Mouse (Mus musculus): ENCODE data around the gene Stx16. TPM values are rescaled to one million over a fixed set of nuclear protein-coding genes. Genes with fewer than 3 reads are reported as not detected.

Stx16 gene
- polyA plus RNA-seq (2016; fragmentation: Nextera tagmentation; extraction: Ambion mirVana), result 10.5 and 11.2 TPM in 2 replicates

DNA sequence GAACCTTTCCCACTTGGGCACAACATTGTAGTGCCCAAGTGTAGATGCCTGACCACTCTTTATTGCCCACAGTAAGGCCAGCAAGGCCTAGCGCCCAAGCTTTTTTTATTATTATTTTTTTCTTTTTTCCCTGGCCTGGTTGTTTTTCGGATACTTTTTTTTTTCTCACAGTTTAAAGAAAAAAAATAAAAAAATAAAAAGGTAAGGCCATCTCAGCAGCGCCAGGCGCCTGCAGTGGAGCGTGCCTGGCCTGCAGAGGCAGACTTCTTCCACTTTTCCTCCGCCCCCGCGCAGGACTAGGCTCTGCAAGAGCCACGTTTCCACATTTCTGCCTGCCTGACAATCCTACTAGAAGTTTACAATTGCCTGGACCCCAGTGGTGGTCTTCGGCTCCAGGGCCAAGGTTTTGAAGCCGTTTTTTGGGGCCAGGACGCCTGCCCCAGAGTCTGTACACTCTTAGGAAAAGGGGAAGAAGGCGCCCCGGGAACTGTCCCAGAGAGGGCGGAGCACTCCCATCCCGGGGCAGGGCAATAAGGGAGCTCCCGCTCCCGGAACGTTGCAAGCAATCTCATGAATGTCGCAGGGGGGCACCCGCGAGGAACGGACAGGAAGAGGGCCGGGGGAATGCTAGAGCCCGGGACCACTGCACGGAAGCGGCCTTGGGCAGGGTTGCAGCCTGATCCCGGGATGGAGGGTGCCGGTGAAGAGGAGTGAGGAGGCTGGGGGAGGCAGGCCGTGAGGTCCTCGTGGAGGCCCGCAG lies at the start of gene Stx16:
TSS of gene Stx16 (plus strand) at position 636 of the 760 bp plus-strand sequence.
- H3K9ac ChIP-seq, result peak within 1 kb of the TSS; percentile 93
- H3K4me2 ChIP-seq, result peak within 1 kb of the TSS; percentile 99
- 1% methylated on average over 32 of the region's 32 CpGs for WGBS
- H3K9me3 ChIP-seq (replicated peaks), result no peaks in the 10 kb centered on the region
- peaks cover 27% of the 10 kb centered on the region for H3K4me1 ChIP-seq (replicated peaks)
- no peaks in the 10 kb centered on the region for H3K27me3 ChIP-seq (replicated peaks)
- peak within 1 kb of the TSS; percentile 96 for H3K27ac ChIP-seq (ENCODE audit: poor library complexity, severe bottlenecking)
- H3K36me3 ChIP-seq, result no peaks in the 10 kb centered on the region
- H3K4me3 ChIP-seq, result peak within 1 kb of the TSS; percentile 91
- peak; percentile 95 for ATAC-seq (ENCODE audit: insufficient number of reproducible peaks, low FRiP score)

DNA sequence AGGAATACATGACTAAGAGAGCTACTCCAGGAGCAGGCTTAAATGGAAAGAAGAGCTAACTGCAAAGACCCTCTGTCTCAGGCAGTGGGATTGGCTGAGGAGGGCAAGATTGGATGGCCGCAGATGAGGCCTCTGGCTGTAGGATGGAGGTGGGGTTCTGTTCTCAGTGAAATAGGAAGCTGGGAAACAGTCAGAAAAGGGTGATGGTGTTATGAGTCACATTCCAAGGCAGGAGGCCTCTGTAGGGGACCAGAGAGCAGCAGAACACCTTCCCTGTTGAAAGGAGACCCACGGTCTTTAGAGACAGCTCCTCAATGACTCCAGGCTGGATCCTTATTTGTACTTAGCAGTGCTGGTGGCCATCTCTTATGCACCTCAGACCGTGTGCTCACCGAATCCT lies 49.7 kb upstream of the Stx16 start:
- Histone ChIP-seq H3K4me3 (no peak overlapping the region), H3K9ac (no peak overlapping the region), H3K4me2 (no peak overlapping the region), H3K27ac (ENCODE audit: poor library complexity, severe bottlenecking) (no peak overlapping the region), H3K27me3 (replicated peaks) (no peaks in the 10 kb centered on the region), H3K9me3 (replicated peaks) (no peaks in the 10 kb centered on the region), H3K36me3 (no peaks in the 10 kb centered on the region), H3K4me1 (replicated peaks) (peaks cover 21% of the 10 kb centered on the region)
- ATAC-seq (ENCODE audit: insufficient number of reproducible peaks, low FRiP score), result no peak
- WGBS, result 42% methylated on average over 4 of the region's 4 CpGs

DNA sequence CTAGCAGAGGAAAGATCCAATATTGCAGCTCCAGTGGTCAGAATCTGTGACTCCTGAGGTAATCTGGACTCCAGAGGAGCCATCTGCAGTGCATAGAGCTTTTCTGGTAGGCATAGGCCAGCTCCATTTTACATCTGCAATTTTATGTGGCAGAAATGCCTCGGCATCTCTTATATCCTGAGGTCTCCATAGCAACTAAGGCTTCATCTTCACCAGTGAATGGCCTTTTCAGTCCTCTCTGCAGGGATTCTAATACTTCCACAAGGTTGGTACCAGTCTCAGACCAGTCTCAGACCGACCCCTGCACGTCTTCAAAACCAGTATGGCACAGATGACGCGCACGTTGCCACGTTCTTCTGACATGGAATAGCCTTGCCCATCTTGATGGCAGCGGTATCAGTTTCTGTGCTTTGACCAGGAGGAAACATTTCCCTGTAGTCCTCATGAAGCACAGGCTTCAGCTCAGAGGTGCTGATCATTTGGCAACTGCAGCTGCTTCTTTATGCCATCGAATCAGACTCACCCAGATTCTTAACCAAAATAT lies 42.8 kb upstream of the Stx16 start:
- Histone ChIP-seq H3K9me3 (replicated peaks) (no peaks in the 10 kb centered on the region), H3K27ac (ENCODE audit: poor library complexity, severe bottlenecking) (no peak overlapping the region), H3K4me2 (no peak overlapping the region), H3K36me3 (no peaks in the 10 kb centered on the region), H3K9ac (no peak overlapping the region), H3K4me3 (no peak overlapping the region), H3K27me3 (replicated peaks) (no peaks in the 10 kb centered on the region), H3K4me1 (replicated peaks) (no peaks in the 10 kb centered on the region)
- 89% methylated on average over 9 of the region's 9 CpGs for WGBS
- ATAC-seq (ENCODE audit: insufficient number of reproducible peaks, low FRiP score), result no peak

DNA sequence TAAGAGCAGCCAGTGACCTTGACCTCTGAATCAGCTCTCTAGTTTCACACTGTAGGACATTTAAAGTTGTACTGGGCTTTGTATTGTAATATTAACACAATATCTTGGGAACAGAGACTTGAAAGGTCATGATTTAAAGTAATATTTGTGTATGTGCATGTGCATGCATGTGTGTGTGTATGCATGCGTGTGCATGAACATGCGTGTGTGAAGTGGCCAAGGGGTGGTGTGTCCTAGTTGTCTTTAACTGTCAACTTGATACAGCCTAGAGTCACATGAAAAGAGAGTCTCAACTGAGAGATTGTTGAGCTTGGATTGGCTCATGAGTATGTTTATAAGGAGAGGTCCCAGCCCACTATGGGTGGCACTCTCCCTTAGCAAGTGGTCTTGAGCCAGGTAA lies 28.5 kb upstream of the Stx16 start:
- no peak overlapping the region for H3K4me3 ChIP-seq
- peaks cover 24% of the 10 kb centered on the region for H3K4me1 ChIP-seq (replicated peaks)

DNA sequence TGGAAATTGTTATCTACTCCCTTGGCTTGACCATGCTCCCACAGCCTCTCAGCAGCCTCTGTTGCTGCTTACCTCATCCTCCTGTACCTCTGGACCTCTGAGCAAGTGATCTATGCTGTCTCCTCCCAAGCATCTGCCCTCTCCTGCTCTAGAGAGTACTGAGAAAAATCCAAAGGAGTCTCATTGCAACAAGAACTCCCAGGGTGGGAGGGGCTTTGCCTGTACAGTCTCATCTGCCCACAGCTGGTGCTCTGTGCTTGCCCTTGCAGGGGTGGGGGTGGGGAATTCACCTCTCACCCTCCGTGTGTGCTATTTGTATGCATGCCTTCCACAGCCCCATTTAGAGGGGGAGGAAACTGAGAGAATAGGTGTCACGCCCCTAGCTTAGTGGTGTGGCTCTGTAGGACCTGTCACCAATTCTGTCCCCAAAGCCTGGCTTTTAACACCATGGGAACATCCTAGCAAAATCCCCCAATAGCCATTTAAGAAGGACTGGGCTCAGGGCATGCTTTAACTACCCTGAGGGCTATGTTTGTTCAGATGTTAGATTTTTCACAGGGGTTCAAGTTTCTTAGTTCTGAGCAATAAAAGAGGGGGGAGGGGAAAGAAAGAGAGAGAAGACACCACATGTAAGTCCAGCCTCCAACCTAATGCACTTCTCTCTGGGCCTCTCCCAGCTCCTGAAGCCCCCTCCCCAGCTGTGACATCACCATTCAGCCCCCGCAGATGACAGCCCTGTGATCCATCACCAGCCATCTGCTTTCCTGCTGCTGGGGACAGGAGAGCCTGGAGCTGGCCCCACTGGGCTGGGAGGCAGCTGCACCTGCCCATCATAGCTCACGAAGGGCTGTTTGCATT lies 26.4 kb upstream of the Stx16 start:
- Histone ChIP-seq H3K36me3 (no peaks in the 10 kb centered on the region), H3K27ac (ENCODE audit: poor library complexity, severe bottlenecking) (no peak overlapping the region), H3K4me3 (no peak overlapping the region), H3K4me1 (replicated peaks) (peaks cover 24% of the 10 kb centered on the region), H3K4me2 (no peak overlapping the region), H3K27me3 (replicated peaks) (peaks cover 15% of the 10 kb centered on the region), H3K9me3 (replicated peaks) (peaks cover 17% of the 10 kb centered on the region), H3K9ac (no peak overlapping the region)
- no peak for ATAC-seq (ENCODE audit: insufficient number of reproducible peaks, low FRiP score)
- 5% methylated on average over 4 of the region's 4 CpGs for WGBS

More for the DNA sequence above, 28.5 kb upstream of the Stx16 start:
- no peaks in the 10 kb centered on the region for H3K36me3 ChIP-seq
- peaks cover 13% of the 10 kb centered on the region; the same call in 1 of the 2 replicates for H3K27me3 ChIP-seq (replicated peaks)
- peaks cover 20% of the 10 kb centered on the region for H3K9me3 ChIP-seq (replicated peaks)
- H3K9ac ChIP-seq, result no peak overlapping the region
- WGBS, result 89% methylated on average over 2 of the region's 2 CpGs
- no peak overlapping the region for H3K27ac ChIP-seq (ENCODE audit: poor library complexity, severe bottlenecking)
- H3K4me2 ChIP-seq, result no peak overlapping the region
- ATAC-seq (ENCODE audit: insufficient number of reproducible peaks, low FRiP score), result no peak

DNA sequence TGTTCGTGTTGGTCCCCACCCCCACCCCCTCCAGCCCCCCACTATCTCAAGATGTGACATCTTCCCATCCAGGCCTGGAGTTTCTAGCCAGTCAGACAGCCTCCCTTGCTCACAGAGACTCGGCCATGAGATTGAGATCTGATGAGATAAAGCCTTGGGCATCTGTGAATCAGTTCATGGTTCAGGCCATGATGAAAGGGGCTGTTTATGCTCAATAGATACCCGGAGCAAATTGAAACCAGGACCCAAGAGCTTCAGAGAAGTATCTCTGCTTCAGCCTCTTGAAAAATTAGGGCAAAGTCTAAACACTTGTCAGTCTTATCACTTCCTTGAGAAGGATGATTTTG lies 25.8 kb upstream of the Stx16 start:
- ATAC-seq (ENCODE audit: insufficient number of reproducible peaks, low FRiP score), result no peak
- no peak overlapping the region for H3K4me3 ChIP-seq
- H3K36me3 ChIP-seq, result no peaks in the 10 kb centered on the region
- H3K27me3 ChIP-seq (replicated peaks), result peaks cover 15% of the 10 kb centered on the region
- WGBS, result 8% methylated on average over 3 of the region's 3 CpGs
- H3K9me3 ChIP-seq (replicated peaks), result peaks cover 17% of the 10 kb centered on the region
- H3K9ac ChIP-seq, result no peak overlapping the region
- H3K4me1 ChIP-seq (replicated peaks), result peaks cover 24% of the 10 kb centered on the region
- no peak overlapping the region for H3K27ac ChIP-seq (ENCODE audit: poor library complexity, severe bottlenecking)
- H3K4me2 ChIP-seq, result no peak overlapping the region

DNA sequence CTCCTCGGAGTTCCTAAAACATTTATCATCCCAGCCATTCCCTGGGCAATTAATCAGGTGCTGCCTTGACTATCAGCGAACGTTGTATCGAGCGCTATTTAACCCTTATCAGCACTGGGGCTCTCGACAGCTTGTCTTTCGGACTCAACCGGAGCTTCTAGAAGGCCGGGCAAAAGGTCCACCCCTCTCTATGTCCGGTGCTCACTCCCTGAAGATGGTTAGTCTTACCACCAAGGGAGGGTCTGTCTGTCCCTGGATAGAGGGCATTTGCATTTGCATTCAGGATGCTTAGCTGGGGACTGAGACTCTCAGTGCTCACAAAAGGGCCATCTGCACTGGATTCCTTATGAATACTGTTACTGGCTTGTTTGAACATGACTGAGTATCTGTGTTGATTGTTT lies 25.0 kb upstream of the Stx16 start:
- no peak for ATAC-seq (ENCODE audit: insufficient number of reproducible peaks, low FRiP score)
- 3% methylated on average over 10 of the region's 10 CpGs for WGBS
- Histone ChIP-seq H3K4me1 (replicated peaks) (peaks cover 24% of the 10 kb centered on the region), H3K9me3 (replicated peaks) (peaks cover 16% of the 10 kb centered on the region), H3K27ac (ENCODE audit: poor library complexity, severe bottlenecking) (no peak overlapping the region), H3K27me3 (replicated peaks) (peaks cover 15% of the 10 kb centered on the region), H3K9ac (no peak overlapping the region), H3K36me3 (no peaks in the 10 kb centered on the region), H3K4me3 (no peak overlapping the region), H3K4me2 (peak overlapping the region; percentile 25; the same call in 1 of the 2 replicates)

DNA sequence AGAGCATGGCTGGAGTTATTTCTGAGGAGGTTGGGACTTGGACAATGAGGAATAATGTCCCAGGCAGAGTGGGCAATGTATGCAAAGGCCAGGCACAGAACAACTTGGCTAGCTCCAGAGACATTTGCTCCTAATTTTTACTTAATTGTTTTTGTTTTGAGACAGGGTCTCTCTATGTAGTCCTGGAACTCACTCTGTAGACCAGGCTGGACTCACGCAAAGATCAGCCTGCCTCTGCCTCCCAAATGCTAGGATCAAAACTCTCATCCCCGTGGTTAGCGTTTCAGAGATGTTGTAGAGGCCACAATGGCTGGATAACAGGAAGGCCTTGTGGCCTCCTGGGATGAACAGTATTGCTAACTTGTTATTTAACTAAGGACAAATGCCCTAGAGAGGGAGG lies 21.6 kb upstream of the Stx16 start:
- WGBS, result 85% methylated on average over 3 of the region's 3 CpGs
- ATAC-seq (ENCODE audit: insufficient number of reproducible peaks, low FRiP score), result no peak
- Histone ChIP-seq H3K27me3 (replicated peaks) (peaks cover 15% of the 10 kb centered on the region), H3K9ac (no peak overlapping the region), H3K4me3 (no peak overlapping the region), H3K4me2 (no peak overlapping the region), H3K9me3 (replicated peaks) (peaks cover 4% of the 10 kb centered on the region; the same call in 1 of the 2 replicates), H3K27ac (ENCODE audit: poor library complexity, severe bottlenecking) (no peak overlapping the region), H3K36me3 (no peaks in the 10 kb centered on the region), H3K4me1 (replicated peaks) (peaks cover 18% of the 10 kb centered on the region)

DNA sequence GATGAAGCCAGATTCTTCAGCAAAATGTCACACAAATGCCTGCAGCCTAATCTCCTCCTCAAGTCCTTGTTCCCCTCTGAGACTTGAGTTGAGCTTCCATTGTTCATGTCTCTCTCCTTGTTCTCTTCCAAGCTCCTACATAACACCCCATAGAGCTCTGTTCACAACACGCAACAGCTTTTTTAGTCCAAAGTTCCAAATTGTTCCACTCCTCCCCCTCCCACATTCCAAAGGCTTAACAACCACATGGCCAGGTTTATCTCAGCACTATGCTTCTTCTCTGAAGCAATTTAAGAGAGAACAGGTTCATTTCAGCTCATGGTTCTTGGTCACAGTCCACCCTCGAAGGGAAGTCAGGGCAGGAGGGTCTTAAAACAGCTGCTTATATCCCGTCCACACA lies 18.4 kb upstream of the Stx16 start:
- Histone ChIP-seq H3K4me1 (replicated peaks) (peaks cover 2% of the 10 kb centered on the region; the same call in 1 of the 2 replicates), H3K4me3 (no peak overlapping the region), H3K9ac (no peak overlapping the region), H3K4me2 (no peak overlapping the region), H3K27me3 (replicated peaks) (peaks cover 1% of the 10 kb centered on the region), H3K9me3 (replicated peaks) (peaks cover 4% of the 10 kb centered on the region; the same call in 1 of the 2 replicates), H3K36me3 (no peaks in the 10 kb centered on the region), H3K27ac (ENCODE audit: poor library complexity, severe bottlenecking) (no peak overlapping the region)
- no peak for ATAC-seq (ENCODE audit: insufficient number of reproducible peaks, low FRiP score)
- 73% methylated on average over 3 of the region's 3 CpGs for WGBS

DNA sequence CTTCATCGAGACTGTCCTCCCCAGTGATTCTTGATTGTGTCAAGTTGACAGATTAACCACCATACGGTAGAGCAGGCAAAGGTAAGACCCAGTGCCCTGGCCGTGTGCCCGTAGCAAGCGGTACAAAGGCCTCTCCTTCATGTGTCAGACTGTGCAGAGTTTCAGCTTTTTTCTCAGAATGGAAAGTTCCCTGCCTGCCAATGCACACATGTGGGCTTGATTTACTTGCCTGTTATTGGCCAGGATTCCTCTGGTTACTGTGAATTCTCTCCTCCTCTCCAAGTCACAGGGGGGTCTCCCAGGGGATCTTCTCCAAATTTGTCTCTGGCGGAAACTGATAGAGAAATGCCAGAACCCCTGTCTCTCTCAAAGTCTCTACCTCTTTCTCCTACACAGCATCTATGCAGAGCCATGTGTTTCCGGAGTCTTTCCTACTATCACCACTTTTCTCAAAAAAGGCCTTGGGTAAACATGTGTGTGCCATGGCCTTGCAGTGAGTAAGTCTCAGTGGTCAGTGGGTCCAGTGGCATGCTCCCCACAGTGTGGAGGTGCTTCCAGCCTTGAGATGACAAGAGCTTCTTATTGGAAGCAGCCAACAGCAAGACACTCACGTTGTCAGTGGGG lies 17.7 kb upstream of the Stx16 start:
- Histone ChIP-seq H3K9me3 (replicated peaks) (peaks cover 4% of the 10 kb centered on the region; the same call in 1 of the 2 replicates), H3K4me1 (replicated peaks) (peaks cover 2% of the 10 kb centered on the region; the same call in 1 of the 2 replicates), H3K4me2 (no peak overlapping the region), H3K27me3 (replicated peaks) (no peaks in the 10 kb centered on the region; the same call in 1 of the 2 replicates), H3K27ac (ENCODE audit: poor library complexity, severe bottlenecking) (no peak overlapping the region), H3K36me3 (no peaks in the 10 kb centered on the region), H3K9ac (no peak overlapping the region), H3K4me3 (no peak overlapping the region)
- 63% methylated on average over 8 of the region's 8 CpGs for WGBS
- peak; percentile 64 for ATAC-seq (ENCODE audit: insufficient number of reproducible peaks, low FRiP score)

Measured in heart, embryonic 12.5 days (tissue).